Mouse (Mus musculus): ENCODE results near the gene Msmp. TPM values are rescaled to one million over a fixed set of nuclear protein-coding genes. Genes with fewer than 3 reads are reported as not detected.
"Not testable (repeated sequence)": the region's sequence is repeated elsewhere in the genome, so short reads cannot be mapped to it uniquely, and the experiment has no call there.

Gene Msmp
- polyA plus RNA-seq, 1 experiment from 2014 or later, result 0.48 TPM

GRCm38 (mm10) chr4:43598200-43598599, 13.9 kb upstream of the Msmp start:
- Histone ChIP-seq H3K4me2 (ENCODE audit: low read depth, low read length) (no peak overlapping the region), H3K27ac (ENCODE audit: low read length) (no peak overlapping the region), H3K4me3 (replicated peaks; ENCODE audit: low read length) (no peak overlapping the region), H3K9me3 (replicated peaks; ENCODE audit: control insufficient read depth, low read length) (no peaks in the 10 kb centered on the region), H3K4me1 (ENCODE audit: control insufficient read depth, insufficient read depth, low read length) (no peaks in the 10 kb centered on the region), H3K27me3 (ENCODE audit: control insufficient read depth, insufficient read depth, low read length) (no peaks in the 10 kb centered on the region), H3K36me3 (ENCODE audit: control insufficient read depth, insufficient read depth, low read length) (no peaks in the 10 kb centered on the region), H3K9ac (ENCODE audit: low read length) (no peak overlapping the region)
- no peak for ATAC-seq (ENCODE audit: insufficient read depth, low FRiP score)
- WGBS, result 81% methylated on average over 4 of the region's 4 CpGs

- H3K4me2 ChIP-seq (ENCODE audit: low read depth, low read length); ATAC-seq (ENCODE audit: insufficient read depth, low FRiP score); H3K27me3 ChIP-seq (ENCODE audit: control insufficient read depth, insufficient read depth, low read length); H3K27ac ChIP-seq (ENCODE audit: low read length); H3K9ac ChIP-seq (ENCODE audit: low read length); H3K9me3 ChIP-seq (replicated peaks; ENCODE audit: control insufficient read depth, low read length); H3K36me3 ChIP-seq (ENCODE audit: control insufficient read depth, insufficient read depth, low read length); H3K4me1 ChIP-seq (ENCODE audit: control insufficient read depth, insufficient read depth, low read length); H3K4me3 ChIP-seq (replicated peaks; ENCODE audit: low read length): not testable (repeated sequence)
- 70% methylated on average over 2 of the region's 2 CpGs for WGBS
These were observed 12.3 kb upstream of the Msmp start for GRCm38 (mm10) chr4:43596597-43596996.

- Histone ChIP-seq H3K4me2 (ENCODE audit: low read depth, low read length) (no peak overlapping the region), H3K9me3 (replicated peaks; ENCODE audit: control insufficient read depth, low read length) (no peaks in the 10 kb centered on the region), H3K36me3 (ENCODE audit: control insufficient read depth, insufficient read depth, low read length) (no peaks in the 10 kb centered on the region), H3K27ac (ENCODE audit: low read length) (no peak overlapping the region), H3K4me1 (ENCODE audit: control insufficient read depth, insufficient read depth, low read length) (no peaks in the 10 kb centered on the region), H3K9ac (ENCODE audit: low read length) (no peak overlapping the region), H3K27me3 (ENCODE audit: control insufficient read depth, insufficient read depth, low read length) (no peaks in the 10 kb centered on the region), H3K4me3 (replicated peaks; ENCODE audit: low read length) (no peak overlapping the region)
- no peak for ATAC-seq (ENCODE audit: insufficient read depth, low FRiP score)
- 49% methylated on average over 3 of the region's 3 CpGs for WGBS
These were observed 9.2 kb upstream of the Msmp start for GRCm38 (mm10) chr4:43593453-43593852.

- Histone ChIP-seq H3K4me2 (ENCODE audit: low read depth, low read length) (no peak overlapping the region), H3K9me3 (replicated peaks; ENCODE audit: control insufficient read depth, low read length) (no peaks in the 10 kb centered on the region), H3K4me1 (ENCODE audit: control insufficient read depth, insufficient read depth, low read length) (no peaks in the 10 kb centered on the region), H3K36me3 (ENCODE audit: control insufficient read depth, insufficient read depth, low read length) (no peaks in the 10 kb centered on the region), H3K9ac (ENCODE audit: low read length) (no peak overlapping the region), H3K27ac (ENCODE audit: low read length) (no peak overlapping the region), H3K27me3 (ENCODE audit: control insufficient read depth, insufficient read depth, low read length) (no peaks in the 10 kb centered on the region), H3K4me3 (replicated peaks; ENCODE audit: low read length) (no peak overlapping the region)
- ATAC-seq (ENCODE audit: insufficient read depth, low FRiP score), result no peak
- WGBS, result 77% methylated on average over 3 of the region's 3 CpGs
These were observed 7.7 kb upstream of the Msmp start for GRCm38 (mm10) chr4:43591961-43592360.

- Histone ChIP-seq H3K27ac (ENCODE audit: low read length) (no peak overlapping the region), H3K9ac (ENCODE audit: low read length) (no peak overlapping the region), H3K27me3 (ENCODE audit: control insufficient read depth, insufficient read depth, low read length) (no peaks in the 10 kb centered on the region), H3K9me3 (replicated peaks; ENCODE audit: control insufficient read depth, low read length) (no peaks in the 10 kb centered on the region), H3K36me3 (ENCODE audit: control insufficient read depth, insufficient read depth, low read length) (no peaks in the 10 kb centered on the region), H3K4me3 (replicated peaks; ENCODE audit: low read length) (no peak overlapping the region), H3K4me2 (ENCODE audit: low read depth, low read length) (no peak overlapping the region), H3K4me1 (ENCODE audit: control insufficient read depth, insufficient read depth, low read length) (no peaks in the 10 kb centered on the region)
- no peak for ATAC-seq (ENCODE audit: insufficient read depth, low FRiP score)
- 62% methylated on average over 5 of the region's 5 CpGs for WGBS
These were observed 7.2 kb upstream of the Msmp start for GRCm38 (mm10) chr4:43591543-43591942.

GRCm38 (mm10) chr4:43587681-43588080, 3.4 kb upstream of the Msmp start:
- no peak for ATAC-seq (ENCODE audit: insufficient read depth, low FRiP score)

GRCm38 (mm10) chr4:43586411-43586810, 2.1 kb upstream of the Msmp start:
- 71% methylated on average over 8 of the region's 8 CpGs for WGBS
- H3K27me3 ChIP-seq (ENCODE audit: control insufficient read depth, insufficient read depth, low read length), result no peaks in the 10 kb centered on the region
- H3K9ac ChIP-seq (ENCODE audit: low read length), result no peak overlapping the region
- H3K9me3 ChIP-seq (replicated peaks; ENCODE audit: control insufficient read depth, low read length), result no peaks in the 10 kb centered on the region
- no peak overlapping the region for H3K4me3 ChIP-seq (replicated peaks; ENCODE audit: low read length)
- H3K36me3 ChIP-seq (ENCODE audit: control insufficient read depth, insufficient read depth, low read length), result peaks cover 13% of the 10 kb centered on the region
- no peak overlapping the region for H3K27ac ChIP-seq (ENCODE audit: low read length)
- ATAC-seq (ENCODE audit: insufficient read depth, low FRiP score), result no peak
- no peak overlapping the region for H3K4me2 ChIP-seq (ENCODE audit: low read depth, low read length)
- no peaks in the 10 kb centered on the region for H3K4me1 ChIP-seq (ENCODE audit: control insufficient read depth, insufficient read depth, low read length)

More at GRCm38 (mm10) chr4:43587681-43588080, 3.4 kb upstream of the Msmp start:
- H3K4me2 ChIP-seq (ENCODE audit: low read depth, low read length), result no peak overlapping the region
- no peaks in the 10 kb centered on the region for H3K27me3 ChIP-seq (ENCODE audit: control insufficient read depth, insufficient read depth, low read length)
- no peaks in the 10 kb centered on the region for H3K9me3 ChIP-seq (replicated peaks; ENCODE audit: control insufficient read depth, low read length)
- H3K4me1 ChIP-seq (ENCODE audit: control insufficient read depth, insufficient read depth, low read length), result no peaks in the 10 kb centered on the region
- no peak overlapping the region for H3K27ac ChIP-seq (ENCODE audit: low read length)
- no peak overlapping the region for H3K9ac ChIP-seq (ENCODE audit: low read length)
- H3K36me3 ChIP-seq (ENCODE audit: control insufficient read depth, insufficient read depth, low read length), result peaks cover 10% of the 10 kb centered on the region; the same call in 1 of the 2 replicates
- 49% methylated on average over 7 of the region's 7 CpGs for WGBS
- no peak overlapping the region for H3K4me3 ChIP-seq (replicated peaks; ENCODE audit: low read length)

GRCm38 (mm10) chr4:43585682-43586081, 1.4 kb upstream of the Msmp start:
- WGBS, result 48% methylated on average over 10 of the region's 10 CpGs
- ATAC-seq (ENCODE audit: insufficient read depth, low FRiP score), result no peak
- H3K9ac ChIP-seq (ENCODE audit: low read length), result no peak overlapping the region

GRCm38 (mm10) chr4:43583421-43583820, 873 bp downstream of the Msmp start:
- WGBS, result 68% methylated on average over 7 of the region's 7 CpGs
- H3K27ac ChIP-seq (ENCODE audit: low read length), result no peak overlapping the region
- H3K36me3 ChIP-seq (ENCODE audit: control insufficient read depth, insufficient read depth, low read length), result peaks cover 19% of the 10 kb centered on the region
- no peaks in the 10 kb centered on the region for H3K27me3 ChIP-seq (ENCODE audit: control insufficient read depth, insufficient read depth, low read length)
- peaks cover 9% of the 10 kb centered on the region for H3K4me1 ChIP-seq (ENCODE audit: control insufficient read depth, insufficient read depth, low read length)
- no peak overlapping the region for H3K4me2 ChIP-seq (ENCODE audit: low read depth, low read length)
- no peak overlapping the region for H3K4me3 ChIP-seq (replicated peaks; ENCODE audit: low read length)
- ATAC-seq (ENCODE audit: insufficient read depth, low FRiP score), result no peak
- H3K9me3 ChIP-seq (replicated peaks; ENCODE audit: control insufficient read depth, low read length), result no peaks in the 10 kb centered on the region
- H3K9ac ChIP-seq (ENCODE audit: low read length), result no peak overlapping the region

More at GRCm38 (mm10) chr4:43585682-43586081, 1.4 kb upstream of the Msmp start:
- no peak overlapping the region for H3K4me2 ChIP-seq (ENCODE audit: low read depth, low read length)
- H3K4me1 ChIP-seq (ENCODE audit: control insufficient read depth, insufficient read depth, low read length), result no peaks in the 10 kb centered on the region
- H3K9me3 ChIP-seq (replicated peaks; ENCODE audit: control insufficient read depth, low read length), result no peaks in the 10 kb centered on the region
- H3K4me3 ChIP-seq (replicated peaks; ENCODE audit: low read length), result no peak overlapping the region
- peaks cover 19% of the 10 kb centered on the region for H3K36me3 ChIP-seq (ENCODE audit: control insufficient read depth, insufficient read depth, low read length)
- H3K27ac ChIP-seq (ENCODE audit: low read length), result no peak overlapping the region
- no peaks in the 10 kb centered on the region for H3K27me3 ChIP-seq (ENCODE audit: control insufficient read depth, insufficient read depth, low read length)

GRCm38 (mm10) chr4:43582241-43582640, 2.1 kb downstream of the Msmp start:
- H3K27me3 ChIP-seq (ENCODE audit: control insufficient read depth, insufficient read depth, low read length), result no peaks in the 10 kb centered on the region
- H3K27ac ChIP-seq (ENCODE audit: low read length), result no peak overlapping the region
- H3K4me2 ChIP-seq (ENCODE audit: low read depth, low read length), result no peak overlapping the region
- no peak overlapping the region for H3K9ac ChIP-seq (ENCODE audit: low read length)
- H3K4me3 ChIP-seq (replicated peaks; ENCODE audit: low read length), result no peak overlapping the region
- H3K9me3 ChIP-seq (replicated peaks; ENCODE audit: control insufficient read depth, low read length), result no peaks in the 10 kb centered on the region
- H3K4me1 ChIP-seq (ENCODE audit: control insufficient read depth, insufficient read depth, low read length), result peaks cover 18% of the 10 kb centered on the region
- no peak for ATAC-seq (ENCODE audit: insufficient read depth, low FRiP score)
- H3K36me3 ChIP-seq (ENCODE audit: control insufficient read depth, insufficient read depth, low read length), result peaks cover 19% of the 10 kb centered on the region
- WGBS, result 87% methylated on average over 5 of the region's 5 CpGs

Measured in stomach, embryonic 16.5 days (tissue).